Mouse (Mus musculus): ENCODE measurements around the gene Hsd17b12.
A peak's percentile ranks its signal among the peaks of the same experiment; 100 is the strongest.

Hsd17b12 gene

GRCm38 (mm10) chr2:94136837-94137236, 20.9 kb downstream of the Hsd17b12 start:
- Histone ChIP-seq H3K36me3 (ENCODE audit: insufficient read depth, low read length) (peaks cover 11% of the 10 kb centered on the region), H3K27me3 (ENCODE audit: insufficient read depth, low read length) (no peaks in the 10 kb centered on the region), H3K9me3 (ENCODE audit: low read length) (no peaks in the 10 kb centered on the region), H3K4me3 (replicated peaks; ENCODE audit: low read length) (no peak overlapping the region), H3K4me1 (replicated peaks; ENCODE audit: low read depth, low read length) (peaks cover 27% of the 10 kb centered on the region)
- TF ChIP-seq POU5F1 (IDR thresholded peaks at IDR 0.05; ENCODE audit: borderline replicate concordance, low read length) (no peak), CTCF (conservative IDR thresholded peaks at IDR 0.05; ENCODE audit: low read length) (no peak)

GRCm38 (mm10) chr2:94128496-94128895, 29.3 kb downstream of the Hsd17b12 start:
- Histone ChIP-seq H3K27me3 (ENCODE audit: insufficient read depth, low read length) (no peaks in the 10 kb centered on the region), H3K36me3 (ENCODE audit: insufficient read depth, low read length) (no peaks in the 10 kb centered on the region), H3K9me3 (ENCODE audit: low read length) (no peaks in the 10 kb centered on the region), H3K4me3 (replicated peaks; ENCODE audit: low read length) (no peak overlapping the region), H3K4me1 (replicated peaks; ENCODE audit: low read depth, low read length) (no peaks in the 10 kb centered on the region; the same call in none of the 2 replicates)
- TF ChIP-seq CTCF (conservative IDR thresholded peaks at IDR 0.05; ENCODE audit: low read length), result no peak
- no peak for TF ChIP-seq POU5F1 (IDR thresholded peaks at IDR 0.05; ENCODE audit: borderline replicate concordance, low read length)
- TF ChIP-seq NANOG (IDR thresholded peaks at IDR 0.05; ENCODE audit: borderline replicate concordance, low read length), result no peak

GRCm38 (mm10) chr2:94122182-94123041, 35.4 kb downstream of the Hsd17b12 start:
- Histone ChIP-seq H3K36me3 (ENCODE audit: insufficient read depth, low read length) (0 out of 2 replicates have a peak, but pooled peaks cover 4% of the 10 kb centered on the region), H3K4me1 (replicated peaks; ENCODE audit: low read depth, low read length) (no peaks in the 10 kb centered on the region), H3K4me3 (replicated peaks; ENCODE audit: low read length) (no peak overlapping the region), H3K27me3 (ENCODE audit: insufficient read depth, low read length) (no peaks in the 10 kb centered on the region), H3K9me3 (ENCODE audit: low read length) (no peaks in the 10 kb centered on the region)
- TF ChIP-seq CTCF (conservative IDR thresholded peaks at IDR 0.05; ENCODE audit: low read length) (no peak), POU5F1 (IDR thresholded peaks at IDR 0.05; ENCODE audit: borderline replicate concordance, low read length) (no peak), NANOG (IDR thresholded peaks at IDR 0.05; ENCODE audit: borderline replicate concordance, low read length) (no peak)

- H3K4me1 ChIP-seq (replicated peaks; ENCODE audit: low read depth, low read length), result no peaks in the 10 kb centered on the region
- peaks cover 45% of the 10 kb centered on the region for H3K36me3 ChIP-seq (ENCODE audit: insufficient read depth, low read length)
- no peaks in the 10 kb centered on the region for H3K27me3 ChIP-seq (ENCODE audit: insufficient read depth, low read length)
- TF ChIP-seq CTCF (conservative IDR thresholded peaks at IDR 0.05; ENCODE audit: low read length) (no peak), POU5F1 (IDR thresholded peaks at IDR 0.05; ENCODE audit: borderline replicate concordance, low read length) (no peak), NANOG (IDR thresholded peaks at IDR 0.05; ENCODE audit: borderline replicate concordance, low read length) (no peak)
- H3K4me3 ChIP-seq (replicated peaks; ENCODE audit: low read length), result no peak overlapping the region
- H3K9me3 ChIP-seq (ENCODE audit: low read length), result no peaks in the 10 kb centered on the region
Observed at GRCm38 (mm10) chr2:94103758-94104157, 54.0 kb downstream of the Hsd17b12 start.

- no peaks in the 10 kb centered on the region for H3K27me3 ChIP-seq (ENCODE audit: insufficient read depth, low read length)
- TF ChIP-seq POU5F1 (IDR thresholded peaks at IDR 0.05; ENCODE audit: borderline replicate concordance, low read length) (no peak), CTCF (conservative IDR thresholded peaks at IDR 0.05; ENCODE audit: low read length) (no peak), NANOG (IDR thresholded peaks at IDR 0.05; ENCODE audit: borderline replicate concordance, low read length) (no peak)
- peaks cover 22% of the 10 kb centered on the region; the same call in 1 of the 2 replicates for H3K36me3 ChIP-seq (ENCODE audit: insufficient read depth, low read length)
- no peaks in the 10 kb centered on the region for H3K9me3 ChIP-seq (ENCODE audit: low read length)
- H3K4me1 ChIP-seq (replicated peaks; ENCODE audit: low read depth, low read length), result no peaks in the 10 kb centered on the region
- H3K4me3 ChIP-seq (replicated peaks; ENCODE audit: low read length), result no peak overlapping the region
Observed at GRCm38 (mm10) chr2:94089901-94090300, 67.9 kb downstream of the Hsd17b12 start.

GRCm38 (mm10) chr2:94069482-94069881, 88.3 kb downstream of the Hsd17b12 start:
- H3K9me3 ChIP-seq (ENCODE audit: low read length), result no peaks in the 10 kb centered on the region
- TF ChIP-seq CTCF (conservative IDR thresholded peaks at IDR 0.05; ENCODE audit: low read length), result 0 out of 2 replicates have a peak, but pooled peaks have one; percentile 11
- TF ChIP-seq POU5F1 (IDR thresholded peaks at IDR 0.05; ENCODE audit: borderline replicate concordance, low read length), result no peak
- no peaks in the 10 kb centered on the region for H3K27me3 ChIP-seq (ENCODE audit: insufficient read depth, low read length)
- no peak overlapping the region for H3K4me3 ChIP-seq (replicated peaks; ENCODE audit: low read length)
- peaks cover 8% of the 10 kb centered on the region; the same call in 1 of the 2 replicates for H3K4me1 ChIP-seq (replicated peaks; ENCODE audit: low read depth, low read length)
- peaks cover 66% of the 10 kb centered on the region for H3K36me3 ChIP-seq (ENCODE audit: insufficient read depth, low read length)

GRCm38 (mm10) chr2:94066540-94067135, 91.1 kb downstream of the Hsd17b12 start:
- H3K36me3 ChIP-seq (ENCODE audit: insufficient read depth, low read length), result peaks cover 56% of the 10 kb centered on the region
- H3K4me3 ChIP-seq (replicated peaks; ENCODE audit: low read length), result no peak overlapping the region
- no peaks in the 10 kb centered on the region for H3K27me3 ChIP-seq (ENCODE audit: insufficient read depth, low read length)
- H3K4me1 ChIP-seq (replicated peaks; ENCODE audit: low read depth, low read length), result peaks cover 8% of the 10 kb centered on the region; the same call in 1 of the 2 replicates
- no peaks in the 10 kb centered on the region for H3K9me3 ChIP-seq (ENCODE audit: low read length)
- no peak for TF ChIP-seq NANOG (IDR thresholded peaks at IDR 0.05; ENCODE audit: borderline replicate concordance, low read length)

GRCm38 (mm10) chr2:94066120-94066519, 91.6 kb downstream of the Hsd17b12 start:
- TF ChIP-seq CTCF (conservative IDR thresholded peaks at IDR 0.05; ENCODE audit: low read length), result no peak
- TF ChIP-seq NANOG (IDR thresholded peaks at IDR 0.05; ENCODE audit: borderline replicate concordance, low read length), result no peak
- TF ChIP-seq POU5F1 (IDR thresholded peaks at IDR 0.05; ENCODE audit: borderline replicate concordance, low read length), result no peak
- H3K9me3 ChIP-seq (ENCODE audit: low read length), result no peaks in the 10 kb centered on the region
- peaks cover 54% of the 10 kb centered on the region for H3K36me3 ChIP-seq (ENCODE audit: insufficient read depth, low read length)
- no peak overlapping the region for H3K4me3 ChIP-seq (replicated peaks; ENCODE audit: low read length)
- H3K4me1 ChIP-seq (replicated peaks; ENCODE audit: low read depth, low read length), result peaks cover 8% of the 10 kb centered on the region; the same call in 1 of the 2 replicates
- H3K27me3 ChIP-seq (ENCODE audit: insufficient read depth, low read length), result no peaks in the 10 kb centered on the region

Measured in E14TG2a.4 (cell line).